Mouse (Mus musculus): ENCODE measurements around the gene Zfp663.

- TF ChIP-seq CTCF (IDR thresholded peaks at IDR 0.05; ENCODE audit: low read depth): no peak
- no peak for TF ChIP-seq EP300 (IDR thresholded peaks at IDR 0.05; ENCODE audit: low read depth)
These were observed 57.6 kb downstream of the Zfp663 start for GRCm38 (mm10) chr2:165310818-165311425.

Data from heart, postnatal 0 days (tissue).